Mouse (Mus musculus) left cerebral cortex, postnatal 10 days (tissue): ENCODE data around the gene Sgsm1. TPM values are rescaled to one million over a fixed set of nuclear protein-coding genes. Genes with fewer than 3 reads are reported as not detected.

Experiments
- DNase-seq, 2 experiments: peaks; one replicate each; pipeline ENCODE4 v3.0.0; 2021 to 2022; ENCODE audit warnings: low spot score in 2 of 2, mixed read lengths in 1 of 2; ENCODE audit errors: extremely low spot score in 1 of 2
- intact Hi-C: fragments of 180-260 bp; cut with DNase I; formaldehyde crosslinking; loops from one replicate; pipeline ENCODE4 v1.15.1; 2025
- total RNA-seq, 2 experiments: library from RNA; stranded (reverse); gene quantifications; 2 replicates each; pipeline ENCODE4 v1.2.3; 2021

Gene Sgsm1
- total RNA-seq, 2 experiments from 2014 or later = 83.2 to 87.1 TPM

DNA sequence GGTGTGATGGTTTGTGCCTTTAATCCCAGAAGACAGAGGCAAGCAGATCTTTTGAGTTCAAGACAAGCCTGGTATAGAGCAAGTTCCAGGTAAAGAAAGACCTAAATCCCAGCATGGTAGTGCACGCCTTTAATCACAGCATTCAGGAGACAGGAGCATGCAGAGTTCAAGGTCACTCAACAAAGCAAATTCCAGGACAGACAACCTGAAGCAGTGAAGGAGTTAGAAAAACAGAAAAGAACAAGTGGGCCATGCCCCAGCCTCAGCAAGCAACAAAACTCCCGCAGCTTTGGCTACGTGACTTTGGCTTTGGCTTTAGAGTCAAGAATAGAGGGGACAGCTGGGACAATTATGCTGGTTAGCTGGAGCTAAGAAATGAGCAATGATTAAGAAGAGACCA lies 19.6 kb upstream of the Sgsm1 start:
- intact Hi-C loops = no loop called here
- no peak for DNase-seq

DNA sequence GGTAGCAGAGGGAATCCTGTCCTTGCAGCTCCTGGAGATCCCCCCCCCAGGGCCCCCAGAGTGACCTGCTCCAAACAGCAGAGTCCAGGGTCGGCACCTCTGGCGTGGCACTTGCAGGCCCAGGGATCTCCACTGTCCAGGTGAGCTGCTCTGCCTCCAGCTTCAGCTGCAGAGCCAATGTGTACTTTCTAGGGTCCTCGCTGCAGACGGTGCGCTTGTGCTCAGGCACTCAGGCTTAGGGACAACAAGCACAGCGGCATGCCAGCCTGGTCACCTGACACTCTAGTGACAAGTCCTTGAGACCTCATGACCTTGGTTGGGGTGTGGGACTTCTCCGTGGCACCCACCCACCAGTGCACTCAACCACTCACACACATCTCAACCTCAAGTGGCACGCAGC lies 18.9 kb upstream of the Sgsm1 start:
- no peak for DNase-seq
- intact Hi-C loops = no loop called here

DNA sequence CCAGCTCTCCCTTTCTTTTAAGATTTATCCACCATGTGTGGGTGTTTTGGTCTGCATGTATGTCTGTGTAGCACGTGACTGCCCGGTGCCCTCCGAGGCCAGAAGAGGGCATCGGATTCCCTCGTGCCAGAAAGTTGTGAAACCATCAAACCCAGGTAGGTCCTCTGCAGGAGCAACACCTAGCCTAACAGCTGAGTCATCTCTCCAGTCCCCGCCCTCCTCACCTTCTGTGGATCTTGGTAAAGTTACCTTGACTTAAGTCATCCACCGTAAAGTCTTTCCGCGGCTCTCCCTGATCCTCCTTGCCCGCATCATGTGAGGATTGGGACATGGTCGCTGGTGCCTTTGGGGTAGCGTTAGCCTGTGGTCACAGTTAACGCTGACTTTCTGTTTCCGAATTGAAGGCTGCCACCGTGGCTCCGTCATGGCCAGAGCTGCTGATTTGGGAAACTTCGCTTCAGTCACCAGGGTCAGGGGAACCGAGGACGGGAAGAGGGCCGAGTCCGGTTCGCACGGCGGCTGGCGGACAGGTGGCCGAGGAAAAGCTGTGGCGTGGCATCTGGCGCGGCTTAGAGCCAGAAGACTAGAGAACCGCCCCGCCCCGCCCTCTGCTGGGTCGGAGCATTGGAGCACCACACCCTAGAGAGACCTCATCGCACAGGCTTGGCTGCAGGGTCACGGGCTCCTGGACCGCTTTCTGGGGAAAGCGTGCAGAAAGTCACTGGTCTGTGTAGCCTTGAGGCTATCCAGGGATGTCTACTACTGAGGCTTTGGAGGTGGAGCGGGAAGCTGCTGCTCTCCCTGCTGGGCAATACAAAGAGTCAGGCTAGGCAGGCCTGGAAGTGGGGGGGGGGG lies 13.4 kb upstream of the Sgsm1 start:
- DNase-seq = no peak
- intact Hi-C loops = no loop called here

DNA sequence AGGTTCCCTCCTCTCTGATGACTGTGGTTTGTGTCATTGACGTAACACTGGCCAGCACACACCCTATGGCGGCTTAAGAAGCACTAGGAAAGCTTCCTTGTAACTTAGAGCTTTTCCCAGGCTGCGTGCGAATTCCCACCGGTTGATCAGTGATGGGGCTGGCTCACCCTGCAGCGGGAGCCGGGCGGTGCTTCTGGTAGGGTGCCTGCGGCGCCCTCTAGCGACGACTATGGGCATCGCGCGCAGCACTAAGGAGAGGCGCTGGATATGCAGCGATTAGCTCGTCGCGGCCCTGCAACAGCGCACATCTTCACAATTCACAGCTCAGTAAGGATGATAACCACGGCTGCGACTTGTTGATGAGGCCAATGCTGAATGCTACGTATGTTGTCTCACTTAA lies 3.4 kb upstream of the Sgsm1 start:
- intact Hi-C loops = loop anchor here (5.0 kb wide), 1 partner anchor 42 kb away; no protein-coding TSS in a partner anchor

DNA sequence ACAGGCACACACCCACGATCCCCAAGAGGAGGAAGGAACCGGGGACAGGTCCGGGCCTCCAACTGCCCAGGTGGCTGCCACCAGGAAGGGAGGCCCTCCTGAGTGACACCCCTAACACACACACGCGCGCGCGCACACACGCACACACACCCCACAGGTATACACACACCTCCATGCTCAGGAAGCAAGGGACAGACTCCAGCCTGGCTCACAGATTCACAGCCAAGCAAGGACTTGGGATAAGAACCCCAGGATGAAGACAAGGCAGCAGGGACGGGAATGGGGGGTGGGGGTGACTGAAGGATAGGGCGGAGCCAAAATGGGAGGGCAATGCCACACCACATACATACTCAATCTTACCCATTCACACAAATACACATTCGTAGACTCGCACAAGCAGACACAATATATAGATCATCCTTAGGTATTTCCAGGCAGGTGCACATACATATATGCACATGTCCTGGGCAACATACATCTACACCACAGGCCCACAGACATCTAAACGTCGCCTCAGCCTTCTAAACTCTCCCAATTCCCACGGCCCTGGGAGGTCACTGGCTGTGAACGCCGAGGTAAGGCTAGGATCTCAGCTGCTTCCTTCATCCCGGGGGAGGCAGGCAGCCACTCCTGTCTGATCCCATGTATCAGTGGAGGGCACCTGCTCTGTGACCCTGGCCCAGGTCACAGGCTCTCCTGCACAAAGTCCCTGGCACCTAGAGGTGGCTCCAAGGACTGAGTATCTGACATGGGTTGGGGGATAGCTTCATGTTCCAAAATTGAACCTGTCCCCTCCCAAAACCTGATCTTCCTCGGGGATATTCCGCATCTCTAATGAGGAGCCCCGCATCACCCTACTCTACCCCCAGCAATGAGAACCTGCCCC lies 852 bp downstream of the Sgsm1 start:
- no peak for DNase-seq
- intact Hi-C loops = loop anchor here (2.0 to 5.0 kb wide), 2 partner anchors 23 to 37 kb away; no protein-coding TSS in a partner anchor

More for the DNA sequence above, 3.4 kb upstream of the Sgsm1 start:
- DNase-seq = peak; percentile 85 to 89

DNA sequence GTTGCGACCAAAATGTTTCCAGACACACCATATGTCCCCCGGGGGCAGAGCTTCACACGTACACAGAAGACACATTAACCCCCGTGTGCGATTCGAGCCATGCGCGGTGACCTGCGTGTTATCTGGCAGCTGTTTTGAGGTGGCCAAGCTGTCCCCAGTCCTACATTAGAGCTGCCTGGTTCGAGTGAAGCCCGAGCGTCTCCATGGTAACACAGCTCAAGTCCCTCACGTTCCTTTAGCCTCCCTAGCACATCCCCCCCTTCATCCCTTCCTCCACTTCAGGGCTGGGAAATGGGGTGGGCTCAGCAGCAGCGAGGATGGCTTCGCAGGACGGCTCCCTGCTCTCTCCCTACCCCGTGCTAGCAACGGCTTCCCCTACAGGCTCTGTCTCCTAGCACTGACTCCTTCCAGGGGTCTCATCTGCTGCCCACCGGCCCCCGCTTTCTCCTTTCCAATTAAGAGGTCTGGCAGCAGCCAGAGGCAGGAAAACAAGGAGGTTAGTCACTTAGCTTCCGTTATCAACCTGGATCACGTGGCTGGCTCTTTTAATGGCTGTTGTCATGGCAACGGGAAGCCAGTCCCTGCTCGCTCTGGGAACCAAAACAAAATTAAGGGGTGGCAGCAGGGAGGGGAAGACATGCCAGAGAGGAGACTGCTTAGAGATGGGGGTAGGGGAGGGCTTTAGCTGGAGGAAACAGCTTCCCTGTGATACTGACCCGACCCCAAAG lies 3.7 kb downstream of the Sgsm1 start:
- peak; percentile 78 to 90 for DNase-seq
- intact Hi-C loops = no loop called here

DNA sequence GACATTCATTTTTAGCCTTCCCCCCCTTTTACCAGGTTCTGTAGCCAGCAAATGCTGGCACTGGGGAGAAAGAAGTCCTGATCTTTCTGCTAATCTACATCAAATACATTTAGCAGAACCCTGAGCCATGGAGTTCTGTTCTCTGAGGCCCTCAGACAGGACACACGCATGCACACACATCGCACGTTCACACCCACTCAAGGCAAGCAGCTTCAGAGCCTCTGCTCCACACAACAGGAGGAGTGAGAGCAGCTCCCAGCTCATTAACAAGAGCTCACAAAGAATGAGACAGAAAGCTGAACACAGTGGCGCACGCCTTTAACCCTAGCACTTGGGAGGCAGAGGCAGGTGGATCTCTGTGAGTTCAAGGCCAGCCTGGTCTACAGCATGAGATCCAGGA lies 6.1 kb downstream of the Sgsm1 start:
- no peak for DNase-seq
- intact Hi-C loops = no loop called here

DNA sequence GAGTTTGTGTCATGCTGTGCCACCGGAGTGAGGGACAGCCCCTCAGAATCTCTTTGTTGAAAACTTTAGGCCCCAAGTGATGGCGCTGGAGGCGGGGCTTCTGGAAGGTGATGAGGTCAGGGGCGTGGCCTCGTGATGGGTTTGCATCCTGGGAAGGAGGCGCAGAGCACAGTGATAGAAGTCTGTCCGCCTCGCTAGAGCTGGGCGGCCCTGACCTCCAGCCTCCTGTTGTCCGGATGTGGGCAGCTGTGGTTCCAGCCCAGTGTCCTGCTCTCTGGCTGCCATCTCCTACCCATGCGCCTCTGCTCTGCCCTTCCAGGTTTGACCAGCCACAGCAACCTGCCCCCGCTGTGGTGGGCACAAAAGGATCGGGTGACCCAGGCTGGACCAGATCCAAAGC lies 8.7 kb downstream of the Sgsm1 start:
- no peak for DNase-seq
- intact Hi-C loops = no loop called here

DNA sequence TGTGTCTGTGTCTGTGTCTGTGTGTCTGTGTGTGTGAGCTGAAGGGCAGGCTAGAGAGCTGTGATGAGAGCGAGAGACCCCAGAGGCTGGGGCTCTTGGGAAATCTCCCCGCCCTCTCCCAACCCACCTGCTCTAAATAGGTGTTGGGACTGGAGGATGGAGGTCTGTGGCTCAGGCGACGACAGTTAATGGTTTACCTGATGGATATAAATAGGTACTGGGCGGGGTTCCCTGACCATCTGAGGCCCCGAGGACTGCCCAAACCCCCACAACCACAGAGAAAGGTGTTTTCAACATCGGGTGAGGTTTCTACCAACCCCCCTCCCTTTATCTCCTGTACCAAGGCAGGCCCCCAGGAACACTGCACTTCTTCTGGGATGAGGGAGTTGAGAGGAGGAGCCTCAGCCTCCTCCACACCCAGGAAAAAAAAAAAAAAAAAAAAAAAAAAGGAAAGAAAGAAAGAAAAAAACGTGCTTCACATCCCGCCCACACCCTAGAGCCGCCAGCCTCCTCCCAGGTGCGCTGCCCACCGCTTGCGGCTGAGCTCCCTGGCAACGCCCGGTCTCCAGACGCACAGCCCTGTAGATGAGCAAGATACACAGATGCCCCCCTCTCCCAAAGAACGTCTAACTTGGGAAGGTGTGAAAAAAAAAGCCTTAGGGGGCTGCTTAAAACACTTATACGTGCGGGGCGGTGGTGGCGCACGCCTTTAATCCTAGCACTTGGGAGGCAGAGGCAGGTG lies 10.3 kb downstream of the Sgsm1 start:
- peak in 1 of 2 experiments; percentile 73 for DNase-seq
- intact Hi-C loops = no loop called here

DNA sequence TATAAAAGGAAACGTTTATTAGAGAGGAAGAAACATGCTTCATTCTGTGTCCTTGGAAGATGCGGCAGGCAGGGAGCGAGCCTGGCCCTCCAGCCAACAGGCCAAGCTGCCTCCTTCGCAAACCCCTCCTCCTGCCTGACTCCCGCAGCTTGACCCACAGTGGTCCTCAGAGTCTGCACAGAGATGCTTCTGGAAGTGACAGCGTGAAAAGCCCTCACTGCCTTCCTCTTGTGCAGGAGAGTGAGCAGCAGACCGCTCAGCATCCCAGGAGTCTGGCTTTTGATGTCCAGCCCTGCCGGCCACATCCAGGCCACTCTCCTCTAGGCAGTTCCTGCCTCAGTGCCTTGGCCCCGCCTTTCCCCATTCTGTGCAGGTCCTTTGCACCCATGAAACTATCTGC lies 11.2 kb downstream of the Sgsm1 start:
- DNase-seq = no peak
- intact Hi-C loops = no loop called here

DNA sequence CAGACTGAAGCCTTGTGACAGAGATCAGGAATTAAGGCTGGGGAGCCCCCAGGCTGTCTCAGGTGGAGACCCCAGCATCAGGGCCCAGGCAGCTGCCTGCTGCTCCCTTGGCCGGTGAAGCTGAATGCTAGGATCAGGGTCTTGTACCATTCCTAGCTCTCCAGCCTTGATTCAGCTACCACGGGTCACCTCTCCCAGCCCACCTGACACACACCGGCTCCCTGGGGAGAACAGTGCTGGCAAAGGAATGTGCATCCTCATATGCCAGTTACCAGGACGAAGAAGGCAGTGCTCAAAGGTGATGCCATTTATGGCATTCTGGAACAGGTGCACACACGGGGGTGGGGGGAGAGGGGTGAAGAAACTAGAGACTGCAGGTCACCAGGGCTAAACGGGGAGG lies 11.8 kb downstream of the Sgsm1 start:
- DNase-seq = no peak
- intact Hi-C loops = no loop called here

DNA sequence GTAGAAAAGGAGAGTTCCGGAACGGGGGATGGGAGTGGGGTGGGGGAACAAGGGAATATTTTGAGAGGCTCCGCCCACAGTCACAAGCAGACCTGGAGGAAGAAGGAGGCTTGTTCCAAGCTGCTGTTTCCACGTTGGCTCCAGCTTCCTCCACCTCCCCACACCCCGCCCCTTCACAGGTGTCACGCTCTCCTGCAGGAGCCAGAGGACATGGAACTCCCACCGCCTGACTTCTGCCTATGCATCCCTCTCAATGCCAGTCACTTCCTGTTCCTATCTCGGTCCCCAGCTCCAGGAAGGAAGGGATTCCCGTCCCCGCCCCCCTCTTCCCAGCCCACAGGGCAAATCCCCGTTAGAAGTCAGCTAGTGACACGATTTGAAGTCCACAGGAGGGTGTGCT lies 12.5 kb downstream of the Sgsm1 start:
- no peak for DNase-seq
- intact Hi-C loops = no loop called here

DNA sequence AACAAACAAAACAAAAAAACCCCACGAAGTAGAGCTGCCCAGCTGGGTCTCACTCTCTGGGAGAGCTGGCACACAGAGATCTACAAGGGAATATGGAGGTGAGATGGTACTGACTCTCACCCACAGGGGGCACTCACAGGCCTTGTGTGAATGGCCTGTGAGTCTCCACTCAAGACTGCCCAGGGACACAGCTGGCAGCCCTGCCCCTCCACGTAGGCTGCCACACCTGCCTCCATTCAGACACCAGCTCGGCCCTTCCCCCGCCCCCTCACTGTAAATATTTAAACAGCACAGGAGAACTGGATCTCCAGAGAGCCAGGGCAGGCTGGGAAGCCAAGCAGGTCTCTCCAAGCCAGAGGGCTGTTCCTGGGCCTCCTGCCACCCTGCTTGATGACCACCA lies 14.8 kb downstream of the Sgsm1 start:
- intact Hi-C loops = no loop called here
- DNase-seq = peak in 1 of 2 experiments; percentile 50

DNA sequence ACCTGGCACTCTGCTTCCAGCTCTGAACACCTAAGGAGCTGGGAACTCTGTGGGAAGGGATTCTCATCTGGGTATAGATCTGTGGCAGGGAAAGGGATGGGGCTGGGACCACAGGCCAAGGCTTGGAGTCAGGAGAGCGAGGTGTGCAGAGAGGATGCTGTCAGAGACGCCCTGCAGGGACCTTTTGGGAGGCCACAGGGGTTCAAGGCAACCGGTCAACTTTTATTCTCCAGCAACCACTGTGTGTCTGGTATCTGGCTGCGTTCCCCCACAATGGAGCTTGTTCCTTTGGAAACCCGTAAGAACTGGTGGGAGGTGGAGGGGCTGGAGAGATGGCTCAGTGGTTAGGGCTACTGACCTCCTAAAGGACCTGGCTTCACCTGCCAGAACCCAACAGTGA lies 16.0 kb downstream of the Sgsm1 start:
- intact Hi-C loops = no loop called here
- DNase-seq = no peak

DNA sequence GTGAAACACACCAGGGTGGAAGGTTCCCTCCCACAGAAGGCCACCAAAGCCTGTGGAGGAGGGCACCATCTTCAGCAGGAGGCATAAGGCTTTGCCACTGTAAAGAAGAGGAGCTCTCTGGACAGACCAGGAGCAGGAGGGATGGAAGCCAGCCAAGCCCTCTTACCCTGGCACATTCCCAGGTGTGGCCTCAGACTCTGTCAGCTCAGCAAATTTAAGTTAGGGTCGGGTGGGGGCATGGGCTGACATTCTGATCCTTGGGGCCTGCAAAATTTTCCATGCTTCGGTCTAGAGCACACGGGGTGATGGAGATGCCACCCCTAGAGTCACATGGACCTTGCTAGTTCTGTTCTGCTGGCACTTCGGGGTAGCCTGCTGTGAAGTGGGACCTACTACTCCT lies 17.1 kb downstream of the Sgsm1 start:
- DNase-seq = no peak
- intact Hi-C loops = no loop called here

DNA sequence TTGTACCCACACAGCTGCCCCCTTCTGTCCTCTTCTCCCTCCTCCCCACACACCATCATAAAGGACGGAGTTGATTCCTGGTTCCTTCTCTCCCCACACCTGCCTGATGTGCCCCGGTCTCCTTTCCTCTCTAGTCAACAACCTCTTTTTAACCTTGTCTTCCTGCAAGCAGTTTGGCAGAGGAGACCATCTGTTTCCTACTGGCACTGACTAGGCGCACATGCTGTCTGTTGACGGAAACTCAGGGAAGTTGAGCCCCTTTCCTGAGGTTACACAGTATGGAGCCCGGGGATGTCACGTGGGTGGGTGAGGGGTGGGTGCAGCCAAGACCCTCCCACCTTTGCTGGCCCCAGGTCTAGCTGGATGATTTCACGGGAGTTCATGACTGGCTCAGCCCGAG lies 17.8 kb downstream of the Sgsm1 start:
- no peak for DNase-seq
- intact Hi-C loops = no loop called here

DNA sequence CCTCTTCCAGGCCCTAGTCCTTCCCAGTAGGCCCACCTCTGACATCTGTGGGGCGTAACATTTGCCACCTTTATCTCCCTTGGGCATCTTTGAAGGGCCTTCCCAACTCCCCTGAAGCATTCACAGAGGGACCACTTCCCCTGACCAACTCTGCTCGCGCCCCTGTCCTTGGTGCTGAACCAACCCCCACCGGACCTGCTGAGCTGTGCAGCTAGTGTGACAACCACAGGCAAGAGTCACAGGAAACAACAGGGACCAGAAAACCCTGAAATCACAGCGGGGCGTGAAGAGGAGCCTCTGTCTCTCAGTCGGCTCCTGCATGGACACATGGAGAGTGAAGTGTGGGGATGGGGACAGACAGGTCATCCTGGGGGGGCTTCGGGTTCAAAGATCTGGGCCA lies 18.4 kb downstream of the Sgsm1 start:
- intact Hi-C loops = no loop called here
- DNase-seq = no peak

DNA sequence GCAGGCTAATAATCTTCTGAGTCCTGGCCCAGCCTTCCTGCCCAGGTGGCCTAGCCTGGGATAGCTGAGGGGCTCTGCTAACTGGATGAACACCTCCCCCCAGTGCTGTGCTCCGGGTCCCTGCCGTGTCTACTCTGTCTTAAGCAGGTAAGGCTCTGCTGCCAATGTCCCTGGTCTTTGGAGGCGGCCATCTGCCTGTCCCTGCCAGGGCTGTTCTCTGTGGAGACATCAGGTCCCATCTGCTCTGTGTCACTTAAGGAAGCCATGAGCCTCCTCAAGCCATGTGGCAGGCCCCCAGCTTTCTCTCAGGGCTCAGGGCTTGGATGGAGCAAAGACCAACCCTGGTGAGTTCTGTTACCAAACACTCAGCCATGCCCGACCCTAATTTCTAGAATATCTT lies 19.5 kb downstream of the Sgsm1 start:
- intact Hi-C loops = no loop called here
- DNase-seq = no peak

DNA sequence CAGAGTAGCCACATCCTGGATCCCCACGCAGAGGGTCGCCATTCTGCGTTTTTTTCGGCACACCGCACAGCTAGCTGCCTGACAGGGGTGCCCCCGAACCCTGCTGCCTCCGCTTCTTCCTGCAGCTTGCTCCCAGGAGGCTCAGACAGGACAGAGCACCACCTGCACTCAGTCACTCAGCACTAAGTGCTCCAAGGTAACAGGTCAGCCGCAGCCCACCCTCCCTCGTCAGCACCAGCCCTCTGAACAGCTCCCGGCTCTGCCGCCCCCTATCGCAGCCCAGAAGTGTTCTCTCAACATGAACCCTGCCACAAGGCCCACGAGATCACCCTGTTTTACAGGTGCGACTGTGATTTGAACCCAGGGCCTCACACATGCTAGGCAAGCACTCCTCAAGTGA lies 20.4 kb downstream of the Sgsm1 start:
- peak in 1 of 2 experiments; percentile 20 for DNase-seq
- intact Hi-C loops = no loop called here
